Mouse (Mus musculus) megakaryocyte, embryonic 14.5 days (primary cell): ENCODE measurements around the gene Slc6a21.

Experiments used
- FLI1 ChIP-seq: IDR thresholded peaks from 2 replicates; pipeline ENCODE4 v1.6.1; 2012; ENCODE audit warnings: low read length, inconsistent platforms, mixed read lengths
- GATA1 ChIP-seq: IDR thresholded peaks from 3 replicates; pipeline ENCODE4 v1.6.1; 2012; ENCODE audit warnings: mixed read lengths, low read length, inconsistent platforms, borderline replicate concordance

GRCm38 (mm10) chr7:45337469-45337868, 60.2 kb downstream of the Slc6a21 start:
- TF ChIP-seq GATA1: no peak
- TF ChIP-seq FLI1: no peak
